Mouse (Mus musculus): ENCODE measurements around the gene Agtpbp1.

DNA sequence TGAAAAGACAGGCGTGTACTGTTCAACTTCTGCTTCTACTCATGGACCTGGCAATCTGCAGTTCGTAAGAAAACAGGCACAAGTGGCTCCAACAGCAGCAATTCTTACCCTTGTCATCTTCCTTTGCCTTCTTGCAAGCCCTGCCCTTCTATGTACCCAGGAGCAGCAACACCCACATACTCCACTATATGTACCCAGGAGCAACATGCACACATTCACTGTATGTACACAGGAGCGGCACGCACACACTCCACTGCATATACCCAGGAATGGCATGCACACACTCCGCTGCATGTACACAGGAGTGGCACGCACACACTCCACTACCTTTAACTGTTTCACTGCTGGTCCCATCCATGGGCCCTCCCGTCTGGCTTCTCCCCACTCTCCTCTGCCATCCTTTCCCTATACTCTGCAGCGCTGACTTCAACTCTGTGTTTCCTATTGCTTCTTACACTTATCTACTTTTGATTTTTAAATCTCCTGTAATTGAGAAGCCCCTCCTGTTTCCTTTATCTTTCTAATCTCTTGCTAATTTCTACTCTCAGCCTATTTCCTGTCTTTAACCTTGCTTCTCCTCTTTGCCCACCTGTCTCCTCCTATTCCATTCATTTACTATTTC lies 116.7 kb downstream of the Agtpbp1 start:
- TF ChIP-seq CTCF (IDR thresholded peaks at IDR 0.05; ENCODE audit: borderline replicate concordance, insufficient read depth, low read depth, low read length) (no peak), POLR2A (IDR thresholded peaks at IDR 0.05; ENCODE audit: borderline replicate concordance, insufficient read depth, low read length) (no peak)

Data from cerebellum, adult 2 months (tissue).